Mouse (Mus musculus) lung, postnatal 0 days (tissue): ENCODE results near the gene Zhx3. TPM values are rescaled to one million over a fixed set of nuclear protein-coding genes. Genes with fewer than 3 reads are reported as not detected.

Source experiments
- ATAC-seq: fragments of 200-750 bp; cut with Nextera tagmentation; 2 replicates; pipeline ENCODE4 v1.8.0; 2017; ENCODE audit warnings: moderate library complexity
- DNase-seq: peaks from one replicate; pipeline ENCODE4 v3.0.0-alpha.2; 2016; ENCODE audit warnings: low spot score
- H3K27ac ChIP-seq: fragments of 300-500 bp; sonication (generic); 2 replicates; pipeline ENCODE4 v1.5.1; 2014; ENCODE audit warnings: antibody characterized with exemption, mild to moderate bottlenecking, low read length, mixed read lengths
- H3K27me3 ChIP-seq: fragments of 300-500 bp; sonication (generic); replicated peaks from 2 replicates; pipeline ENCODE4 v1.6.1; 2014; ENCODE audit warnings: low read length, mixed read lengths; ENCODE audit not compliant: insufficient read depth
- H3K36me3 ChIP-seq: fragments of 300-500 bp; sonication (generic); 2 replicates; pipeline ENCODE4 v1.6.1; 2014; ENCODE audit warnings: low read length, mixed read lengths; ENCODE audit not compliant: insufficient read depth
- H3K4me1 ChIP-seq: fragments of 300-500 bp; sonication (generic); 2 replicates; pipeline ENCODE4 v1.6.1; 2014; ENCODE audit warnings: antibody characterized with exemption, low read depth, low read length, mixed read lengths; ENCODE audit not compliant: insufficient read depth
- H3K4me2 ChIP-seq: fragments of 300-500 bp; sonication (generic); replicated peaks from 2 replicates; pipeline ENCODE4 v1.6.1; 2014; ENCODE audit warnings: low read depth, mild to moderate bottlenecking, low read length, moderate library complexity, mixed read lengths
- H3K4me3 ChIP-seq: fragments of 300-500 bp; sonication (generic); 2 replicates; pipeline ENCODE4 v1.5.1; 2014; ENCODE audit warnings: low read depth, low read length
- H3K9ac ChIP-seq: fragments of 300-500 bp; sonication (generic); replicated peaks from 2 replicates; pipeline ENCODE4 v1.6.1; 2014; ENCODE audit warnings: low read depth, mild to moderate bottlenecking
- H3K9me3 ChIP-seq: fragments of 300-500 bp; sonication (generic); 2 replicates; pipeline ENCODE4 v1.6.1; 2016; ENCODE audit warnings: low read length, mixed read lengths
- CTCF ChIP-seq: IDR thresholded peaks from 2 replicates; pipeline ENCODE4 v1.5.1; 2016; ENCODE audit warnings: antibody characterized with exemption, mild to moderate bottlenecking
- EP300 ChIP-seq: IDR thresholded peaks from 2 replicates; pipeline ENCODE4 v1.6.1; 2016; ENCODE audit warnings: antibody characterized with exemption, mild to moderate bottlenecking, control low read depth
- WGBS: fragments of 180-500 bp; shearing (Covaris S2); extraction: QIAGEN DNeasy Blood & Tissue Kit; methylation state at CpG from one replicate; pipeline ENCODE4 v1.1.7; 2014; 5-methylcytosine and 5-hydroxymethylcytosine counted together
- polyA plus RNA-seq: library from polyadenylated mRNA; unstranded; fragments of >200 nt; fragmentation: Nextera tagmentation; extraction: Ambion mirVana; gene quantifications from 2 replicates; pipeline ENCODE4 v1.2.1, GENCODE M21; 2015

Gene Zhx3
- polyA plus RNA-seq, 1 experiment from 2014 or later = 10.9 TPM

GRCm38 (mm10) chr2:160723613-160724375 lies 149.0 kb downstream of the Zhx3 start:
- no peak for ATAC-seq
- WGBS = 82% methylated on average over 4 of the region's 4 CpGs

GRCm38 (mm10) chr2:160722714-160723113 lies 150.1 kb downstream of the Zhx3 start:
- 67% methylated on average over 4 of the region's 4 CpGs for WGBS
- TF ChIP-seq EP300 = no peak
- no peak for TF ChIP-seq CTCF
- Histone ChIP-seq H3K27ac (no peak overlapping the region), H3K4me1 (peaks cover 7% of the 10 kb centered on the region; the same call in 1 of the 2 replicates), H3K4me2 (no peak overlapping the region), H3K4me3 (no peak overlapping the region), H3K9me3 (no peaks in the 10 kb centered on the region), H3K27me3 (no peaks in the 10 kb centered on the region), H3K36me3 (peaks cover 20% of the 10 kb centered on the region; the same call in 1 of the 2 replicates), H3K9ac (no peak overlapping the region)
- no peak for ATAC-seq
- no peak for DNase-seq

More at GRCm38 (mm10) chr2:160723613-160724375, 149.0 kb downstream of the Zhx3 start:
- peaks cover 7% of the 10 kb centered on the region; the same call in 1 of the 2 replicates for H3K4me1 ChIP-seq
- H3K4me2 ChIP-seq = no peak overlapping the region
- H3K36me3 ChIP-seq = peaks cover 20% of the 10 kb centered on the region; the same call in 1 of the 2 replicates
- no peaks in the 10 kb centered on the region for H3K27me3 ChIP-seq
- H3K27ac ChIP-seq = no peak overlapping the region
- H3K4me3 ChIP-seq = no peak overlapping the region
- TF ChIP-seq EP300 (no peak), CTCF (no peak)
- H3K9ac ChIP-seq = no peak overlapping the region
- no peaks in the 10 kb centered on the region for H3K9me3 ChIP-seq
- DNase-seq = no peak

DNA sequence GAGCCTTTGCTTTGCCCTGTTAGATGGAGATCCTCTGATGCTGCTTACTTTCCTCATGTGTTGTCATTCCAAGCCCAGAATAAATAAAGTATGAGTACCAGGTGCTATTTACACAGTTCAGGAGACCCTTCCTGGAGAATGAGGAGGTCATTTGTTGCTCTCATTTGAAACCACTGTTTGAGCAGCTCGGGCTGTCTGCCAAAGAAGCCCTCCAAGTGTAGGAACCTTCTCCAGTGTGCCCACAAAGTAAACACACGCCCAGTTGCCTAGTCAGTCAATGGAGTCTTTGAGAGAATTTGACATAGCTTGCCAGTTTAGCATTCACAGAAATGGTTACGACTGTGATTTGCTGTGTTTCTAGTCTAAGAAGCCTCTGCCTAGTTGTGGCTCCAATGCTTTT lies 154.0 kb downstream of the Zhx3 start:
- no peak overlapping the region for H3K4me3 ChIP-seq
- H3K9ac ChIP-seq = no peak overlapping the region
- H3K27me3 ChIP-seq = no peaks in the 10 kb centered on the region
- 55% methylated on average over 3 of the region's 3 CpGs for WGBS
- H3K27ac ChIP-seq = peak overlapping the region; percentile 39; the same call in 1 of the 2 replicates
- H3K36me3 ChIP-seq = peaks cover 39% of the 10 kb centered on the region; the same call in 1 of the 2 replicates
- peaks cover 4% of the 10 kb centered on the region; the same call in 1 of the 2 replicates for H3K4me1 ChIP-seq
- DNase-seq (peak; percentile 89), ATAC-seq (peak; percentile 90)
- H3K9me3 ChIP-seq = no peaks in the 10 kb centered on the region
- no peak overlapping the region for H3K4me2 ChIP-seq
- TF ChIP-seq CTCF (no peak), EP300 (peak; percentile 93)

GRCm38 (mm10) chr2:160717269-160717668 lies 155.5 kb downstream of the Zhx3 start:
- no peak overlapping the region for H3K9ac ChIP-seq
- peak; percentile 59 for DNase-seq
- peaks cover 41% of the 10 kb centered on the region; the same call in 1 of the 2 replicates for H3K36me3 ChIP-seq

GRCm38 (mm10) chr2:160715463-160716030 lies 157.3 kb downstream of the Zhx3 start:
- Histone ChIP-seq H3K4me1 (peaks cover 4% of the 10 kb centered on the region; the same call in 1 of the 2 replicates), H3K9ac (no peak overlapping the region), H3K4me3 (no peak overlapping the region), H3K27ac (no peak overlapping the region), H3K9me3 (no peaks in the 10 kb centered on the region), H3K27me3 (no peaks in the 10 kb centered on the region), H3K4me2 (no peak overlapping the region), H3K36me3 (peaks cover 51% of the 10 kb centered on the region; the same call in 1 of the 2 replicates)
- ATAC-seq (no peak), DNase-seq (no peak)
- TF ChIP-seq EP300 = no peak
- TF ChIP-seq CTCF = no peak
- WGBS = 37% methylated on average over 4 of the region's 4 CpGs

More at GRCm38 (mm10) chr2:160717269-160717668, 155.5 kb downstream of the Zhx3 start:
- ATAC-seq = no peak
- TF ChIP-seq EP300 (no peak), CTCF (peak; percentile 82)
- no peak overlapping the region for H3K4me2 ChIP-seq
- H3K27me3 ChIP-seq = no peaks in the 10 kb centered on the region
- H3K9me3 ChIP-seq = no peaks in the 10 kb centered on the region
- no peak overlapping the region for H3K4me3 ChIP-seq
- WGBS = 72% methylated on average over 5 of the region's 5 CpGs
- no peak overlapping the region for H3K27ac ChIP-seq
- H3K4me1 ChIP-seq = peaks cover 4% of the 10 kb centered on the region; the same call in 1 of the 2 replicates

GRCm38 (mm10) chr2:160707673-160708072 lies 165.1 kb downstream of the Zhx3 start:
- no peaks in the 10 kb centered on the region for H3K4me1 ChIP-seq
- H3K4me3 ChIP-seq = no peak overlapping the region
- no peak overlapping the region for H3K4me2 ChIP-seq
- peaks cover 25% of the 10 kb centered on the region for H3K36me3 ChIP-seq
- H3K27me3 ChIP-seq = no peaks in the 10 kb centered on the region
- TF ChIP-seq EP300 (no peak), CTCF (no peak)
- no peaks in the 10 kb centered on the region for H3K9me3 ChIP-seq
- H3K9ac ChIP-seq = no peak overlapping the region
- ATAC-seq = no peak
- no peak for DNase-seq
- H3K27ac ChIP-seq = no peak overlapping the region
- 94% methylated on average over 3 of the region's 3 CpGs for WGBS
